Mouse (Mus musculus) right cerebral cortex, postnatal 25 days (tissue): Measurements from ENCODE around the gene Gjb2.

Experiments
- DNase-seq: peaks from one replicate; pipeline ENCODE4 v3.0.0; 2022

Gene Gjb2

GRCm38 (mm10) chr14:57060052-57060451, 44.5 kb downstream of the Gjb2 start:
- peak; percentile 44 for DNase-seq

GRCm38 (mm10) chr14:57057563-57058321, 46.8 kb downstream of the Gjb2 start, which contains the start of gene Gja3:
Gene Gja3, minus strand, starts transcription at chr14:57058100.
- peak; percentile 25 for DNase-seq

DNA sequence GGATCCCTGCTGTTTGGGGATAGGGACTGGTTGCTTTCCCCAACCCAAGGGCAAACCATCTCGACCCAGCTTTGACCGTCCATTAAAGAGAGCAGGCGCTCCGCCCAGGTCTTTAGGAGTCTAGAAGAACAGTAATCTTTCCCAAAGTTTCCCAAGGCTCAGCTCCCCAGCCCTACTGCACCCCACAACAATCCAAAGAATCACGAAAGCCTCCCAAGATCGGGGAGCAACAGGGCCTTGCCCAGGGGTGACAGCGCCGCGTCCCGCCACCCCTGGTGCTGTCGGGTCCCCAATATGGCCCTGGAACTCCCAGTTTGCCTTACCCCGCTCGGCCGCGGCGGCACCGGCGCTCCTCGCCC, 47.3 kb downstream of the Gjb2 start:
- no peak for DNase-seq

- no peak for DNase-seq
These were observed 51.8 kb downstream of the Gjb2 start for GRCm38 (mm10) chr14:57052713-57053112.
